Mouse (Mus musculus) heart, embryonic 13.5 days (tissue): ENCODE measurements around the gene Tarbp1. TPM values are rescaled to one million over a fixed set of nuclear protein-coding genes. Genes with fewer than 3 reads are reported as not detected.

Experiments used
- ATAC-seq: fragments of 200-750 bp; cut with Nextera tagmentation; 2 replicates; pipeline ENCODE4 v1.8.0; 2017; ENCODE audit warnings: moderate TSS enrichment; ENCODE audit not compliant: insufficient number of reproducible peaks, low FRiP score, low TSS enrichment; ENCODE audit errors: extremely low read depth
- H3K27ac ChIP-seq: fragments of 300-500 bp; sonication (generic); replicated peaks from 2 replicates; pipeline ENCODE4 v1.5.1; 2015; ENCODE audit warnings: moderate library complexity, mild to moderate bottlenecking, inconsistent platforms
- H3K27me3 ChIP-seq: fragments of 300-500 bp; sonication (generic); replicated peaks from 2 replicates; pipeline ENCODE4 v1.6.1; 2015; ENCODE audit warnings: mild to moderate bottlenecking, inconsistent platforms
- H3K36me3 ChIP-seq: fragments of 300-500 bp; sonication (generic); 2 replicates; pipeline ENCODE4 v1.6.1; 2015; ENCODE audit warnings: mild to moderate bottlenecking, inconsistent platforms
- H3K4me1 ChIP-seq: fragments of 300-500 bp; sonication (generic); 2 replicates; pipeline ENCODE4 v1.6.1; 2015; ENCODE audit warnings: inconsistent platforms
- H3K4me2 ChIP-seq: fragments of 300-500 bp; sonication (generic); 2 replicates; pipeline ENCODE4 v1.6.1; 2015; ENCODE audit warnings: inconsistent platforms, mild to moderate bottlenecking, moderate library complexity
- H3K4me3 ChIP-seq: fragments of 300-500 bp; sonication (generic); 2 replicates; pipeline ENCODE4 v1.5.1; 2015; ENCODE audit warnings: moderate library complexity, mild to moderate bottlenecking, inconsistent platforms
- H3K9ac ChIP-seq: fragments of 300-500 bp; sonication (generic); 2 replicates; pipeline ENCODE4 v1.6.1; 2015; ENCODE audit warnings: inconsistent platforms, mild to moderate bottlenecking, moderate library complexity
- H3K9me3 ChIP-seq: fragments of 300-500 bp; sonication (generic); 2 replicates; pipeline ENCODE4 v1.6.1; 2016; ENCODE audit warnings: inconsistent platforms
- WGBS: fragments of 180-500 bp; shearing (Covaris S2); methylation state at CpG from one replicate; pipeline ENCODE4 v1.1.7; 2015; ENCODE audit warnings: mixed read lengths; 5-methylcytosine and 5-hydroxymethylcytosine counted together
- polyA plus RNA-seq: library from polyadenylated mRNA; unstranded; fragments of >200 nt; fragmentation: Nextera tagmentation; extraction: Ambion mirVana; gene quantifications from 2 replicates; pipeline ENCODE4 v1.2.1, GENCODE M21; 2015

Tarbp1 gene
- polyA plus RNA-seq, 1 experiment from 2014 or later, result 1.2 TPM

DNA sequence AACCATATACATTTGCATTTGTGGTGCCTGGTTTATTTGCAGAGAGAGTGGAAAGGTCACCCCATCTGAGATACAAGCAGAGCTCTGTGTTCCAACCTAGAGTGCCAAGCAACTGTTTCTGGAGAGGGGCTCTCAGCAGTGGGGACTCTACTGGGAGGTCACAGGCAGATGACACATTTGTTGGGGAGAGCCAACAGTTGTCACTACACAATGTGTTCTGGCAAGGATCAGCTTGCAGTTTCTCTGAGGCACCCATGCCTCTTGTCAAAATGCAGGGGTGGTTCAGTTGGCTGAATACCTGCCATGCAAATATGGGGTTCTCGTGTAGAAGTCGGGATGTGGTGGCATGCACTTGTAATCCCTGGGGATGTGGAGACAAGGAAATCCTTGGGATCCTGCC, 33.4 kb upstream of the Tarbp1 start:
- Histone ChIP-seq H3K4me1 (no peaks in the 10 kb centered on the region), H3K9ac (no peak overlapping the region), H3K36me3 (no peaks in the 10 kb centered on the region), H3K27me3 (no peaks in the 10 kb centered on the region), H3K4me3 (no peak overlapping the region), H3K27ac (no peak overlapping the region), H3K4me2 (no peak overlapping the region), H3K9me3 (no peaks in the 10 kb centered on the region; the same call in 1 of the 2 replicates)
- ATAC-seq, result no peak
- 76% methylated on average over 2 of the region's 2 CpGs for WGBS

DNA sequence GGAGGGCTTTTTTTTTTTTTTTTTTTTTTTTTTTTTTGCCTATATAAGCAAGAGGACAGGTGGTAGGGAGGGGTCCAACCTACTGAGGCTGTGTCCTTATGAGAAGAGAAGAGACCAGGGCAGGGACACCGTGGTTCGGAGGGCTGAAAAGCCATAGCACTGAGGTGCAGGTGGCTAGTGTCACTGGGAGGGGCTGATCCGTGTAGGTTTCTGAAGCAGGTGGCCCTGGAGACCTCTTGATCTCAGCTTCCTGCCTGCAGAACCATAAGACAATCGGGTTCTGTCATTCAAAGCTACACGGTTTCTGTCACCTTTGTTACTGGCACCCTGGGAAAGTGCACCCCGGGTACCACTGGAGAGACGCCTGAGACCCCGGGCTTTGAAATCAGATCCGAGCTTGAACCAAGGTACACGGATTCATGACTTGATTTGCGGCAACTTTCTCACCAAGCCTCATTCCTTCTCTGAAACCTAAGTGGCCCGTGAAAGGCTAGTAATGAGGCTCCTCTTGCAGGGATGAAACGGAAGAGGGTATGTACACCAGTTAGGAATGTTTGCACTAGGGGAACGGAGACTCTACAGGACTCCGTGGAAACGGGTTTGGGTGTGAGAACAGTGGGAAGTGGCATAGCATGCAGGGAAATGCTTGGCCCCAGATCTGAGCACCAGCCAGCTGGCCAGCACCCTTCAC, 29.8 kb upstream of the Tarbp1 start:
- Histone ChIP-seq H3K4me1 (peaks cover 6% of the 10 kb centered on the region), H3K4me2 (no peak overlapping the region), H3K9me3 (no peaks in the 10 kb centered on the region; the same call in 1 of the 2 replicates), H3K4me3 (no peak overlapping the region), H3K27me3 (no peaks in the 10 kb centered on the region), H3K36me3 (no peaks in the 10 kb centered on the region), H3K9ac (no peak overlapping the region), H3K27ac (no peak overlapping the region)
- no peak for ATAC-seq
- WGBS, result 80% methylated on average over 16 of the region's 16 CpGs

- Histone ChIP-seq H3K4me2 (no peak overlapping the region), H3K4me3 (no peak overlapping the region), H3K4me1 (peaks cover 18% of the 10 kb centered on the region), H3K27me3 (no peaks in the 10 kb centered on the region), H3K36me3 (no peaks in the 10 kb centered on the region), H3K9ac (no peak overlapping the region; the same call in 1 of the 2 replicates), H3K9me3 (no peaks in the 10 kb centered on the region; the same call in 1 of the 2 replicates), H3K27ac (no peak overlapping the region)
- WGBS, result 29% methylated on average over 2 of the region's 2 CpGs
- ATAC-seq, result no peak
Observed at GRCm38 (mm10) chr8:126502722-126503121, 27.9 kb upstream of the Tarbp1 start.

- H3K27ac ChIP-seq, result no peak overlapping the region
- 84% methylated on average over 2 of the region's 2 CpGs for WGBS
- H3K4me1 ChIP-seq, result peaks cover 26% of the 10 kb centered on the region
- H3K9me3 ChIP-seq, result no peaks in the 10 kb centered on the region
- no peak overlapping the region for H3K9ac ChIP-seq
- ATAC-seq, result no peak
- H3K4me3 ChIP-seq, result no peak overlapping the region
- no peaks in the 10 kb centered on the region for H3K36me3 ChIP-seq
- no peak overlapping the region for H3K4me2 ChIP-seq
- H3K27me3 ChIP-seq, result no peaks in the 10 kb centered on the region
Observed at GRCm38 (mm10) chr8:126499371-126499770, 24.5 kb upstream of the Tarbp1 start.

DNA sequence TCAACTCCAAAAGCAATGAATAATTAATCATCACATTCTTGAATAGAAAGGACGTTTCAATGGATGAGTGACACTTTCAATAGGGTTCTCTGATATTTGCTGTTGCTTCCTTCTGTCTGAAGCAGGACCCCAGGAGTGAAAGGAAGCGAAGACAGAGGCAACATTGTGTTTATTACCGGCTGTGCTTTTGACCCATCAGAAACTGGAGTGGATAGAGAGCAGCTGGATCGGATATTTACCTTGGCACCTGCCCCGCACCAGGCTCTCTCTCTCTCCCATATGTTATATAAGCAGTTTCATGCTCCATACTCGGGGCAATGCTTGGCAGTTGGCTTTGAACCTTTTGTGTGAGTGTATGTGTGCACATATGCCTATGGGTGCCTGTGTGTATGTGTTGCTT, 23.6 kb upstream of the Tarbp1 start:
- ATAC-seq, result no peak
- Histone ChIP-seq H3K27me3 (no peaks in the 10 kb centered on the region), H3K4me2 (peak overlapping the region; percentile 71; the same call in 1 of the 2 replicates), H3K27ac (peak overlapping the region; percentile 86; the same call in 1 of the 2 replicates), H3K9me3 (no peaks in the 10 kb centered on the region), H3K4me1 (peaks cover 26% of the 10 kb centered on the region), H3K9ac (no peak overlapping the region), H3K4me3 (no peak overlapping the region), H3K36me3 (no peaks in the 10 kb centered on the region)
- WGBS, result 54% methylated on average over 6 of the region's 6 CpGs

- H3K4me2 ChIP-seq, result peak overlapping the region; percentile 71
- H3K9ac ChIP-seq, result peak overlapping the region; percentile 83
- peak; percentile 77; the same call in 1 of the 2 replicates for ATAC-seq
- peak overlapping the region; percentile 48 for H3K4me3 ChIP-seq
- no peaks in the 10 kb centered on the region for H3K9me3 ChIP-seq
- 32% methylated on average over 27 of the region's 27 CpGs for WGBS
- no peaks in the 10 kb centered on the region for H3K27me3 ChIP-seq
- peaks cover 22% of the 10 kb centered on the region for H3K4me1 ChIP-seq
- no peaks in the 10 kb centered on the region for H3K36me3 ChIP-seq
- H3K27ac ChIP-seq, result peak overlapping the region; percentile 86
Observed at GRCm38 (mm10) chr8:126497541-126498428, 22.9 kb upstream of the Tarbp1 start.

- peak overlapping the region; percentile 65 for H3K9ac ChIP-seq
- H3K4me1 ChIP-seq, result peaks cover 20% of the 10 kb centered on the region
- H3K4me3 ChIP-seq, result no peak overlapping the region
- H3K36me3 ChIP-seq, result no peaks in the 10 kb centered on the region
- H3K4me2 ChIP-seq, result no peak overlapping the region
- no peaks in the 10 kb centered on the region for H3K9me3 ChIP-seq
- WGBS, result 47% methylated on average over 5 of the region's 5 CpGs
- ATAC-seq, result peak; percentile 33; the same call in 1 of the 2 replicates
- H3K27me3 ChIP-seq, result no peaks in the 10 kb centered on the region
- H3K27ac ChIP-seq, result 0 out of 2 replicates have a peak overlapping the region, but pooled peaks have one; percentile 29
Observed at GRCm38 (mm10) chr8:126496915-126497314, 22.1 kb upstream of the Tarbp1 start.

- no peaks in the 10 kb centered on the region for H3K27me3 ChIP-seq
- no peak overlapping the region for H3K9ac ChIP-seq
- peaks cover 20% of the 10 kb centered on the region for H3K4me1 ChIP-seq
- ATAC-seq, result no peak
- no peak overlapping the region for H3K4me2 ChIP-seq
- H3K27ac ChIP-seq, result no peak overlapping the region
- no peaks in the 10 kb centered on the region for H3K36me3 ChIP-seq
- 77% methylated on average over 12 of the region's 12 CpGs for WGBS
- no peak overlapping the region for H3K4me3 ChIP-seq
- H3K9me3 ChIP-seq, result no peaks in the 10 kb centered on the region
Observed at GRCm38 (mm10) chr8:126495461-126495860, 20.6 kb upstream of the Tarbp1 start.

DNA sequence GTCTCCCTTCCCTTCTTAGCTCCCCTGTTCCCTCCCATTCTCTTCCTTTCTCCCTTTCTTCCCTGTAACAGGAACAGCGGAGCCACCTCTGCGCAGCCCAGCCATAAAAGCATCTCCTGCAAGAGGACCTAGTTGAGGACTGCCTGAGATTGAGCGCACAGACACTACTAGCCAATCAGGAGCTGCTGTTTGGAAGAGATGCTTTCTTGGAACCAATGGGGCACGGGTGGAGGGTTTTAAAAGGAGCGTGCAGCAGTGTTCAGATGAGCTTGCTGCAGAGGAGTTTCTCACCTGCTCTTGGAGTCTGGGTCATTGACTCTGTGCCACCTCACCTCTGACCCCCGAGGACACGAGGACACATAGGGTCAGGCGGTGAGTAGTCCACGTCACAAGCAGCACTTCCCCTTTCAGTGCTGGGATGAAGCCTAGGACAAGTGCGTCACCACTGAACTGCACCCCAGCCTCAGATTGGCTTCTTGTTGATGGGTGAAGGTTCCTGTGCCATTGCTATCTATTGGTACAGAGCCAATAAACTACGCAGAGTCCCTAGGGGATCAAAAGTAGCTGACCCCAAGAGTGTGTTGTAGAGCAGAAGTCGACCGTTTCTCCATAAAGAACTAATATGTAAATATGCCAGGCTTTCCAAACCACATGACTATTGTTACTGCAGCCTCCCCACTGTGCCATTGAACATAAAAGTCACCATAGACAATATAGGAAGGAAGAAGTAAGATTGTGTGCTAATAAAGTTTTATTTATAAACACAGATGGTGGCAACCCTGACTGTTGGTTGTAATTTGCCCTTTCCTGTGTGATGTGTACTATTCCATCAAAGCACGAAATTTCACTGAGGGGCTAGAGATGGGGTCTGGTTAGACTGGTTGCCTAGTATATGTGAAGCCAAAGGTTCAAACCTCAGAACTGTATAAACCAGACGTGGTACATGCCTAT, 19.6 kb upstream of the Tarbp1 start:
- Histone ChIP-seq H3K9me3 (no peaks in the 10 kb centered on the region), H3K4me2 (no peak overlapping the region), H3K36me3 (no peaks in the 10 kb centered on the region), H3K4me3 (no peak overlapping the region), H3K27me3 (no peaks in the 10 kb centered on the region), H3K27ac (no peak overlapping the region), H3K9ac (no peak overlapping the region), H3K4me1 (peaks cover 20% of the 10 kb centered on the region)
- ATAC-seq, result no peak
- WGBS, result 74% methylated on average over 15 of the region's 15 CpGs

DNA sequence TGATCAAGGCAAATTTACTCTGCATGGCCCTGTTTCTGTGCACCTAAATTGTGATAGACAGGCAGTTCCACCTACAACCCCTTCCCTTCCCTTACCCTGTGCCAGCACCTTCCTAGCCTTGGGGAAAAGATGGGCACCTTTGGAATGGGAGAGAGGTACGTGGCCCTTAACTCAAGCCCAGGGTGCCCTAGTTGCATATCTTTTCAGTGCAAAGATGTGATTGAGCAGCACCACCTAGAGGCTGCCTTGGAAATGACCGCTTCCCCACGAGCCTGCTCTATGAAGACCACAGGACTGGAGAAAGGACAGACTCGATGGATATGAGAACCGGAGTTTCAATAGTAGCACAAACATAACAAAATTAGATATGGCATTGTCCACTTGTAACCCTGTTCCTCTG, 8.1 kb upstream of the Tarbp1 start:
- Histone ChIP-seq H3K4me2 (no peak overlapping the region), H3K27me3 (peaks cover 10% of the 10 kb centered on the region), H3K27ac (no peak overlapping the region), H3K9me3 (no peaks in the 10 kb centered on the region), H3K4me3 (no peak overlapping the region), H3K4me1 (peaks cover 6% of the 10 kb centered on the region), H3K9ac (no peak overlapping the region), H3K36me3 (no peaks in the 10 kb centered on the region)
- WGBS, result 7% methylated on average over 5 of the region's 5 CpGs
- no peak for ATAC-seq

GRCm38 (mm10) chr8:126482348-126482720, 7.5 kb upstream of the Tarbp1 start:
- Histone ChIP-seq H3K4me1 (peaks cover 6% of the 10 kb centered on the region), H3K27ac (no peak overlapping the region), H3K27me3 (peaks cover 13% of the 10 kb centered on the region), H3K36me3 (no peaks in the 10 kb centered on the region), H3K4me3 (no peak overlapping the region), H3K4me2 (no peak overlapping the region), H3K9ac (no peak overlapping the region), H3K9me3 (no peaks in the 10 kb centered on the region)
- WGBS, result 51% methylated on average over 2 of the region's 2 CpGs
- no peak for ATAC-seq
